Mouse (Mus musculus): Measurements from ENCODE around the gene Nptxr. TPM values are rescaled to one million over a fixed set of nuclear protein-coding genes. Genes with fewer than 3 reads are reported as not detected.

Nptxr gene
- polyA plus RNA-seq, 1 experiment from 2014 or later: 4.8 TPM

DNA sequence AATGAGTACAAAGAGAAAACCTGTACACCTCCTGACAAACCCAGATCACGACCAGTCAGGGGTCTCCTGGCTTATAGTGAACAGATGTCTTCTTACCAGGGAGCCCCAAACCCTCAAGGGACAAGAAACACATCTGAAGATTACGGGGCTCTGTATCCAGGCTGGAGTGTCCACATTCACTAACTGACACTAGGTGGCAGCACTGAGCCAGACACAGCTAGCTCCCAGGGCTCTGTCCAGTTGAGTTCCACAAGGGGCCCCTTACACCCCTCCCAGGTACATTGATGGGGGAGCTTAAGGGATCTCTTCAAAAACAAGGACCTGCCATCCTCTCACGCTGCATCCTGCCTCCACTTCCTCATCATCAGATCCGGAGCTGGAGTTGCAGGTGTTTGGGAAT, 25.8 kb upstream of the Nptxr start:
- Histone ChIP-seq H3K9me3 (no peaks in the 10 kb centered on the region), H3K9ac (no peak overlapping the region), H3K4me1 (peaks cover 62% of the 10 kb centered on the region), H3K36me3 (peaks cover 27% of the 10 kb centered on the region), H3K4me3 (replicated peaks) (no peak overlapping the region), H3K4me2 (no peak overlapping the region), H3K27ac (no peak overlapping the region), H3K27me3 (replicated peaks) (no peaks in the 10 kb centered on the region)
- no peak for ATAC-seq (ENCODE audit: insufficient read depth, low FRiP score, low read depth)
- 13% methylated on average over 4 of the region's 4 CpGs for WGBS

GRCm38 (mm10) chr15:79829431-79829830, 24.9 kb upstream of the Nptxr start:
- H3K4me2 ChIP-seq: no peak overlapping the region
- 80% methylated on average over 5 of the region's 5 CpGs for WGBS
- H3K27me3 ChIP-seq (replicated peaks): no peaks in the 10 kb centered on the region
- H3K27ac ChIP-seq: no peak overlapping the region
- H3K36me3 ChIP-seq: peaks cover 27% of the 10 kb centered on the region
- peaks cover 64% of the 10 kb centered on the region for H3K4me1 ChIP-seq
- H3K9ac ChIP-seq: no peak overlapping the region
- no peak overlapping the region for H3K4me3 ChIP-seq (replicated peaks)
- H3K9me3 ChIP-seq: no peaks in the 10 kb centered on the region
- no peak for ATAC-seq (ENCODE audit: insufficient read depth, low FRiP score, low read depth)

DNA sequence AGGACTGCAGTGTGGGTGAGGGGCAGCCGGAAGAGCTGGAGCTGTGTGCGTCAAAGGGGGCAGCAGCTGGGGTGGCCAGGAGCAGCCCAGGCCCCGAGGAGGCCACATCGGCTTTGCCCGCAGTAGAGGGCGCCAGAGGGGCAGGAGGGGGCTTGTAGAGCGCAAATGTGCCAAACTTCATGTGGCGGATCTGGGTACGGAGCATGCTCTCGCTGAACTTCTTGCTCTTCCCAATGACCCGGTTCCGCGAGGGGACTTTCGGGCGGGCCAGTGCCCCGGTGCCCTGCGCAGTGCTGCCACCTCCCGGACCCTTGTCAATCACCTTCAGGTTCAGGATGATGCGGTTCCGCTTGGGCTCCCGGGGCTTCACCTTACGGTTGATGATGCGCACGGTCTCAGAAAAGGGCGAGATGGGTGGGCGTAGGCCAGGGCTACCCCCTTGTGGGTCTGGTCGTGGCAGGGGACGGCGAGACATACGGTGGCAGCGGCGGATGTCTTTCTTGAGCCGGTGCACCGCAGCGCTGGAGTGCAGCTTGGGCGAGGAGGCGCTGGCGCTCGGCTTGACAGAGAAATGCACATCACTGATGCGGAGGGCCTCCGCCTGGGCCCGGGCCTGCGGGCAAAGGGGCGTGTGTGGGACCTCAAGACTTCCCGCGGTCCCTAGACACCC, 23.9 kb upstream of the Nptxr start:
- 60% methylated on average over 46 of the region's 46 CpGs for WGBS
- Histone ChIP-seq H3K4me2 (peak overlapping the region; percentile 29; the same call in 1 of the 2 replicates), H3K9me3 (no peaks in the 10 kb centered on the region), H3K27ac (no peak overlapping the region), H3K27me3 (replicated peaks) (no peaks in the 10 kb centered on the region), H3K4me1 (peaks cover 66% of the 10 kb centered on the region), H3K4me3 (replicated peaks) (no peak overlapping the region; the same call in 1 of the 2 replicates), H3K9ac (no peak overlapping the region), H3K36me3 (peaks cover 28% of the 10 kb centered on the region)
- ATAC-seq (ENCODE audit: insufficient read depth, low FRiP score, low read depth): no peak

GRCm38 (mm10) chr15:79827778-79828210, 23.2 kb upstream of the Nptxr start:
- Histone ChIP-seq H3K4me3 (replicated peaks) (no peak overlapping the region), H3K4me2 (0 out of 2 replicates have a peak overlapping the region, but pooled peaks have one; percentile 29), H3K9ac (no peak overlapping the region), H3K9me3 (no peaks in the 10 kb centered on the region), H3K27me3 (replicated peaks) (no peaks in the 10 kb centered on the region), H3K36me3 (peaks cover 29% of the 10 kb centered on the region), H3K4me1 (peaks cover 63% of the 10 kb centered on the region), H3K27ac (no peak overlapping the region)
- WGBS: 83% methylated on average over 11 of the region's 11 CpGs
- ATAC-seq (ENCODE audit: insufficient read depth, low FRiP score, low read depth): no peak

GRCm38 (mm10) chr15:79827061-79827777, 22.7 kb upstream of the Nptxr start:
- ATAC-seq (ENCODE audit: insufficient read depth, low FRiP score, low read depth): no peak
- H3K9me3 ChIP-seq: no peaks in the 10 kb centered on the region
- H3K27ac ChIP-seq: no peak overlapping the region
- no peak overlapping the region for H3K9ac ChIP-seq
- WGBS: 86% methylated on average over 14 of the region's 14 CpGs
- peaks cover 29% of the 10 kb centered on the region for H3K36me3 ChIP-seq
- no peak overlapping the region for H3K4me2 ChIP-seq
- H3K27me3 ChIP-seq (replicated peaks): no peaks in the 10 kb centered on the region
- H3K4me3 ChIP-seq (replicated peaks): no peak overlapping the region
- H3K4me1 ChIP-seq: peaks cover 57% of the 10 kb centered on the region

DNA sequence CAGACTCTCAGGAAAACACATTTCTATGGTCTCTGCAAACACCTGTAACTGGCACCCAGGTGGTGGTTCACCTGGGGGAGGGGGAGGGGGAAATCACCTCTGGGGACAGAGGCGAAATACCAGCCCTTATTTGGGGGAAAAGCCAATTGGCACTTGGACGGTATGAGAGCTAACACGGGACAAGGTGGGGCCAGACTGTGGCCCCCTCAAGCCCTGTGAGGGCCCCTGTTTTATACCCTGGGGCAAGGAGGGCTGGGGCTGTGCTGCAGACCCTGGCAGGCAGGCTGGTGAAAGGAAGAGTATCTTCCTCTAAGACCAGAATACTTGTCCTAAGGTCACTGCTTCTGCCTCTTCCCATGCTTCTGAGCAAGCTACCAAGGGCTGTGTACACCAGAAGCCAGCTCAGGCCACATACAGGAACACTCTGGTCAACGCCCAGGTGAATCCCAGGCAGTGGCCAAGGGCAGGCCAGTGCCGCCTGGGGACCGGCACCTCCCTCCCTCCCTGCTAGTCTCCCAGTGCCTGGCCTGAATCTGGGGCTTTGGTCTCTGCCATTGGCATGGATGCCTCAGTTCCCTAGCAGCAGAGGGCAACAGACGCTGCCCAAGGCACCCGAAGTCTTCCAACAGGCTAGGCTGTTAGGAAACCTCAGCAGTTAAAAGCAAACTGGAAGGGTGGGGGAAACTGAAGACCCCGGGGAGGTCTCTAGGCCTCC, 21.8 kb upstream of the Nptxr start:
- peaks cover 50% of the 10 kb centered on the region for H3K4me1 ChIP-seq
- H3K4me2 ChIP-seq: no peak overlapping the region
- H3K9me3 ChIP-seq: no peaks in the 10 kb centered on the region
- H3K9ac ChIP-seq: no peak overlapping the region
- no peak overlapping the region for H3K4me3 ChIP-seq (replicated peaks)
- H3K27ac ChIP-seq: no peak overlapping the region
- peaks cover 29% of the 10 kb centered on the region for H3K36me3 ChIP-seq
- WGBS: 85% methylated on average over 9 of the region's 9 CpGs
- no peak for ATAC-seq (ENCODE audit: insufficient read depth, low FRiP score, low read depth)
- H3K27me3 ChIP-seq (replicated peaks): no peaks in the 10 kb centered on the region

DNA sequence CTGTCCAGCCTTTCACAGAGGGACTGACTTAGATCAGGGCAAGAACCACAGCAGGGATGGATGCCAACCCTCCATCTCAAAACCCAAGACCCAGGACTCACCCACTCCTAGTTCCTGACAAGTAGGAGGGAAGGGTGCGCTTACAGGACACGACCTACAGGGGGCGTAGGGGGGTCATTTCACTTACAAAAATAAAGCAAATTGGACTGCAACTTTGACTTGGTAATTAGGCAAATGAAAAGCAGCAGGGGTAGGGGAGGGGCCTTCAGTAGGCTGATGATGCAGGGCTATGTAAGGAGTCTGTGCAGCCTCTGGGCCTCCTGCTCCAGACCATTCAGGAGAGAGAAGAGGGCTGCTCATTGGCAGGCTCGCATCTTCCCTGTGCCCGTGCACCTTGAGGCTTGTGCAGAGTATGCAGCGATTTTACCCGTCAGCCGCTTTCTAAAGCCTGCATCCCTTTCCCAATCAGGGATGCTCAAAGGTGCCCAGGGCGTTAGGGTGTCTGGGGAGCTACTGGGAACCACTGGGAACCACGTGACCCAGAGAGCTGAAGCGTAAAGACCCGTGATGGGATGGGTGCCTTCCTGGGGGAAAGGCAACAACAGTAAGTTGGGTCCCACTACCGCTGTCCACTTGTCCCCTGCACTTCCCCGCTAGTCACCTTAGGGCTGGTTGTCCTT, 20.7 kb upstream of the Nptxr start:
- no peak overlapping the region for H3K4me3 ChIP-seq (replicated peaks)
- peaks cover 29% of the 10 kb centered on the region for H3K36me3 ChIP-seq
- H3K9me3 ChIP-seq: no peaks in the 10 kb centered on the region
- no peak overlapping the region for H3K27ac ChIP-seq
- H3K27me3 ChIP-seq (replicated peaks): no peaks in the 10 kb centered on the region
- WGBS: 64% methylated on average over 14 of the region's 14 CpGs
- H3K4me2 ChIP-seq: no peak overlapping the region
- peaks cover 49% of the 10 kb centered on the region for H3K4me1 ChIP-seq
- no peak for ATAC-seq (ENCODE audit: insufficient read depth, low FRiP score, low read depth)
- H3K9ac ChIP-seq: no peak overlapping the region

DNA sequence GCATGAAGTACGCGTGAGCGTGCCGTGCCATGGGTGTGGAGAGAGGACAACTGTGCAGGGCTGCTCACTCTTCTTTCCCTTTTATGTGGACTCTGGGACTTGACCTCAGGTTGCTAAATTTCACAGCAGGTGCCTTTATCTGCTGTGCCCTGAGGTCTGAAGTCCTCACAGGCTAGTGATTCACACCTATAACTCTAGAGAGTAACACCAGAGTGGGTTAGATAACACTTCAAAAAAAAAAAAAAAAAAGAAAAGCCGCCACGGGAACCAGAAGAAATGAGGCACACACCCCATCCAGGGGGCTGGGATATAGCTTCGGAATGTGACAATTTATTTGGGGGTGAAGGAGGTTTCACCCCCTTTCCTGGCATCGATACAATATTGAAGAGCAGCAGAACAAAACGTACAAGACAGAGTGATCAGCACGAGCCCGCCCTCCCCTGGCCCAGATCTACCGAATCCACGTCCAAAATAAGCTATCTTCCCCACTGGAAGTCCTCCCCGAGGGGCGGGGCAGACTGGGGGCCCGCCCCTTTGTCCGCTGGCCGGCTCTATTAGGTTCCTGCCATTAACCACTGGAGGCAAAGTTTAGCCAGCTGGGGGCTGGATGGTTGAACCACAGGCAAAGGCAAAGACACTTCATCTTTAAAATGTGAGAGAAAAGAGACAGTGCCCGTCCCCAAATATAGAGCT, 19.2 kb upstream of the Nptxr start:
- Histone ChIP-seq H3K4me2 (no peak overlapping the region), H3K27me3 (replicated peaks) (no peaks in the 10 kb centered on the region), H3K9ac (no peak overlapping the region), H3K36me3 (peaks cover 27% of the 10 kb centered on the region), H3K27ac (no peak overlapping the region), H3K9me3 (no peaks in the 10 kb centered on the region), H3K4me1 (peaks cover 41% of the 10 kb centered on the region), H3K4me3 (replicated peaks) (no peak overlapping the region)
- ATAC-seq (ENCODE audit: insufficient read depth, low FRiP score, low read depth): no peak
- 62% methylated on average over 19 of the region's 19 CpGs for WGBS

- H3K4me1 ChIP-seq: peaks cover 30% of the 10 kb centered on the region
- peak; percentile 23; the same call in 1 of the 2 replicates for ATAC-seq (ENCODE audit: insufficient read depth, low FRiP score, low read depth)
- H3K4me3 ChIP-seq (replicated peaks): no peak overlapping the region
- no peak overlapping the region for H3K9ac ChIP-seq
- no peak overlapping the region for H3K4me2 ChIP-seq
- no peak overlapping the region for H3K27ac ChIP-seq
- no peaks in the 10 kb centered on the region for H3K9me3 ChIP-seq
- no peaks in the 10 kb centered on the region for H3K27me3 ChIP-seq (replicated peaks)
- peaks cover 16% of the 10 kb centered on the region for H3K36me3 ChIP-seq
- 64% methylated on average over 13 of the region's 13 CpGs for WGBS
Observed at GRCm38 (mm10) chr15:79822265-79823199, 18.0 kb upstream of the Nptxr start.

- 77% methylated on average over 4 of the region's 4 CpGs for WGBS
Observed at GRCm38 (mm10) chr15:79818325-79818724, 13.8 kb upstream of the Nptxr start.

More at GRCm38 (mm10) chr15:79818325-79818724, 13.8 kb upstream of the Nptxr start:
- no peak overlapping the region for H3K9ac ChIP-seq
- no peak overlapping the region for H3K27ac ChIP-seq
- no peaks in the 10 kb centered on the region for H3K36me3 ChIP-seq
- no peaks in the 10 kb centered on the region for H3K9me3 ChIP-seq
- H3K4me1 ChIP-seq: 0 out of 2 replicates have a peak, but pooled peaks cover 2% of the 10 kb centered on the region
- H3K4me2 ChIP-seq: no peak overlapping the region
- no peak overlapping the region for H3K4me3 ChIP-seq (replicated peaks)
- no peak for ATAC-seq (ENCODE audit: insufficient read depth, low FRiP score, low read depth)
- no peaks in the 10 kb centered on the region for H3K27me3 ChIP-seq (replicated peaks)
